Mouse (Mus musculus) intestine, embryonic 16.5 days (tissue): Measurements from ENCODE around the gene Atpif1. TPM values are rescaled to one million over a fixed set of nuclear protein-coding genes. Genes with fewer than 3 reads are reported as not detected.
A peak's percentile ranks its signal among the peaks of the same experiment; 100 is the strongest.

Experiments used
- ATAC-seq: fragments of 200-750 bp; cut with Nextera tagmentation; 2 replicates; pipeline ENCODE4 v1.8.0; 2017; ENCODE audit warnings: moderate TSS enrichment, moderate library complexity
- H3K27ac ChIP-seq: fragments of 300-500 bp; sonication (generic); 2 replicates; pipeline ENCODE4 v1.5.1; 2014; ENCODE audit warnings: mild to moderate bottlenecking, low read length
- H3K27me3 ChIP-seq: fragments of 300-500 bp; sonication (generic); replicated peaks from 2 replicates; pipeline ENCODE4 v1.6.1; 2014; ENCODE audit warnings: low read length, control low read depth, mixed read lengths; ENCODE audit not compliant: control insufficient read depth, insufficient read depth
- H3K36me3 ChIP-seq: fragments of 300-500 bp; sonication (generic); 2 replicates; pipeline ENCODE4 v1.6.1; 2014; ENCODE audit warnings: low read length, control low read depth; ENCODE audit not compliant: control insufficient read depth, insufficient read depth
- H3K4me1 ChIP-seq: fragments of 300-500 bp; sonication (generic); 2 replicates; pipeline ENCODE4 v1.6.1; 2014; ENCODE audit warnings: low read length, control low read depth, mixed read lengths; ENCODE audit not compliant: control insufficient read depth, insufficient read depth
- H3K4me2 ChIP-seq: fragments of 300-500 bp; sonication (generic); 2 replicates; pipeline ENCODE4 v1.6.1; 2014; ENCODE audit warnings: low read depth, low read length, control low read depth
- H3K4me3 ChIP-seq: fragments of 300-500 bp; sonication (generic); 2 replicates; pipeline ENCODE4 v1.5.1; 2014; ENCODE audit warnings: mild to moderate bottlenecking, low read length
- H3K9ac ChIP-seq: fragments of 300-500 bp; sonication (generic); 2 replicates; pipeline ENCODE4 v1.6.1; 2014; ENCODE audit warnings: low read depth, low read length
- H3K9me3 ChIP-seq: fragments of 300-500 bp; sonication (generic); 2 replicates; pipeline ENCODE4 v1.6.1; 2016; ENCODE audit warnings: low read length, control low read depth; ENCODE audit not compliant: control insufficient read depth
- WGBS: fragments of 180-500 bp; shearing (Covaris S2); extraction: QIAGEN DNeasy Blood & Tissue Kit; methylation state at CpG from one replicate; pipeline ENCODE4 v1.1.7; 2014; 5-methylcytosine and 5-hydroxymethylcytosine counted together
- polyA plus RNA-seq: library from polyadenylated mRNA; unstranded; fragments of >200 nt; fragmentation: Nextera tagmentation; extraction: Ambion mirVana; gene quantifications from 2 replicates; pipeline ENCODE4 v1.2.1, GENCODE M21; 2015

The Atpif1 gene
- 1,346 and 1,379 TPM in 2 replicates for polyA plus RNA-seq

- peak within 1 kb of the TSS; percentile 72 for H3K4me3 ChIP-seq
- peak; percentile 89 for ATAC-seq
- H3K4me1 ChIP-seq: peaks cover 28% of the 10 kb centered on the region
- H3K36me3 ChIP-seq: peaks cover 8% of the 10 kb centered on the region; the same call in 1 of the 2 replicates
- peak within 1 kb of the TSS; percentile 99 for H3K27ac ChIP-seq
- no peaks in the 10 kb centered on the region for H3K27me3 ChIP-seq
- under 1% methylated on average over 63 of the region's 63 CpGs for WGBS
- H3K9ac ChIP-seq: peak within 1 kb of the TSS; percentile 89
- H3K4me2 ChIP-seq: peak within 1 kb of the TSS; percentile 78
- H3K9me3 ChIP-seq: no peaks in the 10 kb centered on the region
Observed at GRCm38 (mm10) chr4:132532981-132533916, at the start of gene Atpif1. Gene Atpif1 (minus strand): TSS chr4:132533659.

- no peaks in the 10 kb centered on the region for H3K27me3 ChIP-seq
- H3K27ac ChIP-seq: no peak overlapping the region
- 89% methylated on average over 1 of the region's 1 CpGs for WGBS
- no peak overlapping the region for H3K9ac ChIP-seq
- no peaks in the 10 kb centered on the region for H3K36me3 ChIP-seq
- H3K4me3 ChIP-seq: no peak overlapping the region
- no peak overlapping the region for H3K4me2 ChIP-seq
- H3K9me3 ChIP-seq: no peaks in the 10 kb centered on the region
- peaks cover 3% of the 10 kb centered on the region; the same call in 1 of the 2 replicates for H3K4me1 ChIP-seq
- ATAC-seq: no peak
Observed at GRCm38 (mm10) chr4:132574809-132575347, 41.4 kb upstream of the Atpif1 start.

GRCm38 (mm10) chr4:132573327-132573726, 39.9 kb upstream of the Atpif1 start:
- ATAC-seq: peak; percentile 33; the same call in 1 of the 2 replicates
- WGBS: 39% methylated on average over 11 of the region's 11 CpGs
- H3K4me3 ChIP-seq: no peak overlapping the region
- no peaks in the 10 kb centered on the region for H3K9me3 ChIP-seq
- H3K36me3 ChIP-seq: no peaks in the 10 kb centered on the region
- H3K4me1 ChIP-seq: peaks cover 3% of the 10 kb centered on the region; the same call in 1 of the 2 replicates
- no peak overlapping the region for H3K27ac ChIP-seq
- H3K4me2 ChIP-seq: 0 out of 2 replicates have a peak overlapping the region, but pooled peaks have one; percentile 0
- no peak overlapping the region for H3K9ac ChIP-seq
- H3K27me3 ChIP-seq: no peaks in the 10 kb centered on the region

- Histone ChIP-seq H3K27me3 (no peaks in the 10 kb centered on the region), H3K4me2 (no peak overlapping the region), H3K4me1 (peaks cover 3% of the 10 kb centered on the region; the same call in 1 of the 2 replicates), H3K9me3 (no peaks in the 10 kb centered on the region), H3K9ac (no peak overlapping the region), H3K4me3 (no peak overlapping the region), H3K27ac (peak overlapping the region; percentile 74), H3K36me3 (no peaks in the 10 kb centered on the region)
- ATAC-seq: peak; percentile 46
- 46% methylated on average over 9 of the region's 9 CpGs for WGBS
Observed at GRCm38 (mm10) chr4:132571190-132571589, 37.7 kb upstream of the Atpif1 start.

GRCm38 (mm10) chr4:132569115-132569514, 35.7 kb upstream of the Atpif1 start:
- ATAC-seq: no peak
- H3K36me3 ChIP-seq: no peaks in the 10 kb centered on the region
- peaks cover 14% of the 10 kb centered on the region; the same call in 1 of the 2 replicates for H3K4me1 ChIP-seq
- no peaks in the 10 kb centered on the region for H3K27me3 ChIP-seq
- H3K4me2 ChIP-seq: no peak overlapping the region
- H3K4me3 ChIP-seq: no peak overlapping the region
- no peak overlapping the region for H3K27ac ChIP-seq
- no peaks in the 10 kb centered on the region for H3K9me3 ChIP-seq
- 89% methylated on average over 5 of the region's 5 CpGs for WGBS
- H3K9ac ChIP-seq: no peak overlapping the region

- no peak overlapping the region for H3K4me2 ChIP-seq
- H3K9ac ChIP-seq: no peak overlapping the region
- H3K27ac ChIP-seq: no peak overlapping the region
- 63% methylated on average over 9 of the region's 9 CpGs for WGBS
- H3K4me1 ChIP-seq: peaks cover 21% of the 10 kb centered on the region; the same call in 1 of the 2 replicates
- H3K27me3 ChIP-seq: no peaks in the 10 kb centered on the region
- no peak for ATAC-seq
- H3K4me3 ChIP-seq: no peak overlapping the region
- H3K9me3 ChIP-seq: no peaks in the 10 kb centered on the region
- H3K36me3 ChIP-seq: no peaks in the 10 kb centered on the region
Observed at GRCm38 (mm10) chr4:132567361-132567779, 33.9 kb upstream of the Atpif1 start.

GRCm38 (mm10) chr4:132565089-132565747, 31.8 kb upstream of the Atpif1 start:
- WGBS: 73% methylated on average over 12 of the region's 12 CpGs
- Histone ChIP-seq H3K27ac (no peak overlapping the region), H3K36me3 (no peaks in the 10 kb centered on the region), H3K9ac (no peak overlapping the region), H3K27me3 (no peaks in the 10 kb centered on the region), H3K9me3 (no peaks in the 10 kb centered on the region), H3K4me1 (peaks cover 18% of the 10 kb centered on the region; the same call in 1 of the 2 replicates), H3K4me2 (no peak overlapping the region), H3K4me3 (peak overlapping the region; percentile 2; the same call in 1 of the 2 replicates)
- peak; percentile 81 for ATAC-seq

GRCm38 (mm10) chr4:132563965-132564364, 30.5 kb upstream of the Atpif1 start, which contains the start of gene Ptafr:
Gene Ptafr (plus strand): TSS chr4:132564067.
- no peak for ATAC-seq
- Histone ChIP-seq H3K9ac (peak within 1 kb of the TSS; percentile 35), H3K4me1 (peaks cover 18% of the 10 kb centered on the region; the same call in 1 of the 2 replicates), H3K4me2 (no peak within 1 kb of the TSS), H3K36me3 (no peaks in the 10 kb centered on the region), H3K4me3 (no peak within 1 kb of the TSS), H3K27me3 (no peaks in the 10 kb centered on the region), H3K9me3 (no peaks in the 10 kb centered on the region), H3K27ac (0 out of 2 replicates have a peak within 1 kb of the TSS, but pooled peaks have one; percentile 16)
- WGBS: 33% methylated on average over 4 of the region's 4 CpGs

GRCm38 (mm10) chr4:132563261-132563660, 29.8 kb upstream of the Atpif1 start:
- Histone ChIP-seq H3K4me1 (peaks cover 18% of the 10 kb centered on the region; the same call in 1 of the 2 replicates), H3K9ac (0 out of 2 replicates have a peak overlapping the region, but pooled peaks have one; percentile 35), H3K4me3 (no peak overlapping the region), H3K36me3 (no peaks in the 10 kb centered on the region), H3K27me3 (no peaks in the 10 kb centered on the region), H3K27ac (no peak overlapping the region), H3K9me3 (no peaks in the 10 kb centered on the region), H3K4me2 (no peak overlapping the region)
- 76% methylated on average over 3 of the region's 3 CpGs for whole genome bisulfite sequencing
- no peak for ATAC-seq
